Mouse (Mus musculus): Measurements from ENCODE around the gene Crtc2.
"Not testable (repeated sequence)": the region's sequence is repeated elsewhere in the genome, so short reads cannot be mapped to it uniquely, and the experiment has no call there.

- TF ChIP-seq POLR2A, CTCF (IDR thresholded peaks at IDR 0.05; ENCODE audit: insufficient read depth, low read depth, low read length): not testable (repeated sequence)
These were observed 35.4 kb downstream of the Crtc2 start for GRCm38 (mm10) chr3:90289403-90289802.
